Mouse (Mus musculus): ENCODE results near the gene Olfr1309. TPM values are rescaled to one million over a fixed set of nuclear protein-coding genes. Genes with fewer than 3 reads are reported as not detected.

Gene Olfr1309
- polyA plus RNA-seq, 1 experiment from 2014 or later = not detected

Other genes with a start within 250 kb of the Olfr1309 start
- gene Olfr1301, start 239.3 kb downstream of the Olfr1309 start, polyA plus RNA-seq (2014; fragmentation: Nextera tagmentation; extraction: Ambion mirVana) = not detected in 2 replicates
- gene Olfr1302, start 212.9 kb downstream of the Olfr1309 start, polyA plus RNA-seq (2014; fragmentation: Nextera tagmentation; extraction: Ambion mirVana) = not detected in 2 replicates
- gene Olfr1303, start 169.9 kb downstream of the Olfr1309 start, polyA plus RNA-seq (2014; fragmentation: Nextera tagmentation; extraction: Ambion mirVana) = not detected in 2 replicates
- not detected in 2 replicates for gene Olfr1305, start 113.1 kb downstream of the Olfr1309 start, polyA plus RNA-seq (2014; fragmentation: Nextera tagmentation; extraction: Ambion mirVana)
- gene Olfr1306, start 74.0 kb downstream of the Olfr1309 start, polyA plus RNA-seq (2014; fragmentation: Nextera tagmentation; extraction: Ambion mirVana) = not detected in 2 replicates
- not detected in 2 replicates for gene Olfr1307, start 40.8 kb downstream of the Olfr1309 start, polyA plus RNA-seq (2014; fragmentation: Nextera tagmentation; extraction: Ambion mirVana)
- not detected in 2 replicates for gene Olfr1308, start 25.3 kb downstream of the Olfr1309 start, polyA plus RNA-seq (2014; fragmentation: Nextera tagmentation; extraction: Ambion mirVana)
- gene Olfr1310, start 22.4 kb upstream of the Olfr1309 start, polyA plus RNA-seq (2014; fragmentation: Nextera tagmentation; extraction: Ambion mirVana) = not detected in 2 replicates
- not detected in 2 replicates for gene Olfr1311, start 34.1 kb upstream of the Olfr1309 start, polyA plus RNA-seq (2014; fragmentation: Nextera tagmentation; extraction: Ambion mirVana)
- gene Olfr1312, start 60.0 kb upstream of the Olfr1309 start, polyA plus RNA-seq (2014; fragmentation: Nextera tagmentation; extraction: Ambion mirVana) = not detected in 2 replicates
- not detected in 2 replicates for gene Olfr1313, start 87.6 kb upstream of the Olfr1309 start, polyA plus RNA-seq (2014; fragmentation: Nextera tagmentation; extraction: Ambion mirVana)
- not detected in 2 replicates for gene Olfr1314, start 106.5 kb upstream of the Olfr1309 start, polyA plus RNA-seq (2014; fragmentation: Nextera tagmentation; extraction: Ambion mirVana)
- not detected in 2 replicates for gene Olfr1315-ps1, start 125.2 kb upstream of the Olfr1309 start, polyA plus RNA-seq (2014; fragmentation: Nextera tagmentation; extraction: Ambion mirVana)
- not detected in 2 replicates for gene Olfr1316, start 144.7 kb upstream of the Olfr1309 start, polyA plus RNA-seq (2014; fragmentation: Nextera tagmentation; extraction: Ambion mirVana)
- gene Olfr1317, start 150.0 kb upstream of the Olfr1309 start, polyA plus RNA-seq (2014; fragmentation: Nextera tagmentation; extraction: Ambion mirVana) = not detected in 2 replicates
- gene Olfr1318, start 163.9 kb upstream of the Olfr1309 start, polyA plus RNA-seq (2014; fragmentation: Nextera tagmentation; extraction: Ambion mirVana) = not detected in 2 replicates
- 10.3 and 12.1 TPM in 2 replicates for gene Lpcat4, start 249.2 kb upstream of the Olfr1309 start, polyA plus RNA-seq (2014; fragmentation: Nextera tagmentation; extraction: Ambion mirVana)